Mouse (Mus musculus) skeletal muscle tissue, adult 2 months (tissue): ENCODE data around the gene Des.

Source experiments
- DNase-seq: peaks from one replicate; pipeline ENCODE4 v3.0.0-alpha.2; 2012; ENCODE audit warnings: low read depth, low spot score

Gene Des

GRCm38 (mm10) chr1:75360112-75361031 is at the start of gene Des:
Gene Des (plus strand): TSS chr1:75360329.
- peak; percentile 96 for DNase-seq

GRCm38 (mm10) chr1:75311694-75312093 is 48.4 kb upstream of the Des start:
- no peak for DNase-seq

- no peak for DNase-seq
Measured at GRCm38 (mm10) chr1:75315011-75315410, 45.1 kb upstream of the Des start.

DNA sequence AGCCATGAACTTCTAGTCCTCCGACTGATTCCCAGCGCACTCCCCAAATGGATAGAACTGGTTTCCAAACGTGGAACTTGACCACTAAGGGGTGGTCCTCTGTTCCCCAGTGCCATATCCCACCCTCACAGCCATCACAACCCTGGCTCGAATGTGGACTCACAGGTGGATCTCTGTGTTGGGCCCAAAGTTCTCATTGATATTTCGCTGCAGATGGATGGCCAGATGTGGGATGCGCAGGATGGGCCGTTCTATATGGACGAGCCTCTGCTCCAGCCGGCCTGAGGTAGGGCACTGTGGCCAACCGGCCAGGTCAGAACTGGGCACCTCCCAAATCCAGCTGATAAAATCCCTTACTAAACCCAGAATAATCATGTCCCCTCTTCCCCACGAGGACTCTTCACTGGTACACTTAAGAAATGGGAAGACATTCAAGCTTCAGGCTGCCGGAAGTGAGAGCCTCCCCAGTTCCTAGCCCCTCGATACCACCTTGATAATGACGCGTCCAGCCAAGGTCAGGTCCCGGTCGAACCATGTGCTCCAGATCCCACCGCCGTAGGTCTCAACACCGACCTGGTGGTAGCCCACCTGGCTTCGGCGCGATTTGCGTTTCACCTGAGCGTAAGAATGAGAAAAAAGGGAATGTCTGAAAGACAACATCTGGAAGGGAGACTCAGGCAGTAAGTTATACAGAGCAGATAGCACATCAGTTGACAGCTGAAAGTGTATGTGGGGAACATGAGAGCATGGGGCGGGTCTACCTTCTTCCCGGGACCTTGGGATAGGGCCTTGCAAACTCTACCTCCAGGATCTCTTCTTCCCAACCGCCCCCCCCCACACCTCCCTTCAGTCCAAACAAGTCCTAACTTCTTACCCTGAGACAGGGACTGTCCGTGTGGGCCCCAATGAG is 44.4 kb upstream of the Des start:
- DNase-seq, result no peak

- peak; percentile 75 for DNase-seq
Measured at GRCm38 (mm10) chr1:75316861-75317240, 43.3 kb upstream of the Des start.

GRCm38 (mm10) chr1:75317241-75318201 is 42.6 kb upstream of the Des start, which contains the start of gene Dnpep:
Gene Dnpep (minus strand): TSS chr1:75317990.
- DNase-seq, result peak; percentile 100

- no peak for DNase-seq
Measured at GRCm38 (mm10) chr1:75318301-75318700, 41.8 kb upstream of the Des start.

DNA sequence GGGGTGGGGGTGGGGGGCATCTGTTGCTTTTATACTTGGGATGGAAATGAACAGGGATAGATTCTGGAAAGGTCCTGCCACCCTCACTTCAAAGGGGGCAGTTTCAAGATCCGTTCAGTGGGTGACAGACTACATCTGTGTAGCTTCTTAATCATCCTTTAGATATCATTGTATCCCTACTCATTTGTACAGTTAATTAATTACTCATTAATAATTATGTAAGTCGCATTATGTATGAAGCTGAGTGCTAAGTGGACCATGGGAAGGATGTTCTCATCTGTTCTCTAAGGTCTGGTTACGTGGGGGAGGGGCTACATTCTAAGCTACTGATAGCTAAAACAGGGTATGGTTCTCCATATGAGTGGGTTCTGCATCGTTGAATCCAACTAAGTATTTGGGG is 41.4 kb upstream of the Des start:
- DNase-seq, result no peak

DNA sequence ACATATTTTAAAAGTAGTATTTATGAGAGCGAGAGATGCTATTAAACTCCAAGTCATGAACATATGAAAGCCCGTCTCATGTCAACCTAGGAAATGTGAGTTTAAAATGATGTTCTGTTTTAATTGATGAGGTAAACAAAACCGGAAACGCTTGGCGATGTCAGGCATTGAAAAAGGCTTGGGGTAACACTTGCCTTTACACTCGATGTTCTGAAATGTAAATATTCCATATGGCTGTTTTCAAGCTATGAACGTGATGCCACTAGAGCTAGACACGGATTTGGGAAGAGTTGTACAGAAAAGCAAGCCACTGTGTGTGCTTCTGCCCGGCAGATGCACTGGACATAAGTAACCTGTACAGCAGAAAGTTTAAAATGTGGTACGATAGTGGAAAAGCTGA is 41.0 kb upstream of the Des start:
- DNase-seq, result no peak

GRCm38 (mm10) chr1:75327461-75327860 is 32.7 kb upstream of the Des start:
- no peak for DNase-seq

- DNase-seq, result no peak
Measured at GRCm38 (mm10) chr1:75331271-75331670, 28.9 kb upstream of the Des start.

GRCm38 (mm10) chr1:75336461-75336860 is 23.7 kb upstream of the Des start:
- DNase-seq, result no peak

DNA sequence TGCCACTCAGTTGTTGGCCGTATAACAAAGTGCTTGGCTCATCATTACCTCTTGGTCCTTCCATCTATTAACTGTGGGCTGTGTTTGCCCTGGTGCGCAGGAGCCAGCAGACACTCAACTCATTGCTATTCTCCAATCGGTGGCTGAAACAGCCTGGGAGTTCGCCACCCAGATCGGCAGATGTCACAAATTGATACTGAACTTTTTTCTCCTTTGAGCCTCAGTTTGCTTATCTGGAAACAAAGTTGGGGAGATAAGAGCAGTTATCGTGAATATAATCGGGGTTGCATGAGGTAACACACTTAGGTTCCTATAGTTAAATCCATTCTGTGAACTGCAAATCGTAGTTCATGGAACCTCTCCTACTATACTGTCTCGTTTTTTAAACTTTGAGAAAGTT is 23.0 kb upstream of the Des start:
- DNase-seq, result no peak

GRCm38 (mm10) chr1:75338091-75338694 is 21.9 kb upstream of the Des start:
- no peak for DNase-seq

- DNase-seq, result no peak
Measured at GRCm38 (mm10) chr1:75339337-75339736, 20.8 kb upstream of the Des start.

DNA sequence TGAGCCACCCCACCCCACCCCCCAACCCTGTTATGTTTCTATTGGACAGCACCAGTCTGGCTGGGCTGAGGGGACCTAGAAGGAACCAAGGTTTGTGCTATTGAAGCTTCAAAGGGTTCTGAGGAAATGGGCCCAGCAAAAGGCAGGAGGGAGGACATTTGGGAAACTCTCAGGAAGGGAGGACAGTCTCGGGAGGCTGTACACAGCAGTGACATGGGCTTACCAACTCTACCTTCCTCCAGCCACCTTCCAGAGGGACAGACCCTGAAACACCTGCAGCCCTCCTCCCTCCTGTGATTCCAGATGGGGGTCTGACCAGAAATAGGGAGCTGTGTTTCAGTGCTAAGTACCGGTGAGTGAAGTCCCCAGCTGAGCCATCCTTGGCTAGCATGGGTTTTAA is 19.6 kb upstream of the Des start:
- DNase-seq, result no peak

DNA sequence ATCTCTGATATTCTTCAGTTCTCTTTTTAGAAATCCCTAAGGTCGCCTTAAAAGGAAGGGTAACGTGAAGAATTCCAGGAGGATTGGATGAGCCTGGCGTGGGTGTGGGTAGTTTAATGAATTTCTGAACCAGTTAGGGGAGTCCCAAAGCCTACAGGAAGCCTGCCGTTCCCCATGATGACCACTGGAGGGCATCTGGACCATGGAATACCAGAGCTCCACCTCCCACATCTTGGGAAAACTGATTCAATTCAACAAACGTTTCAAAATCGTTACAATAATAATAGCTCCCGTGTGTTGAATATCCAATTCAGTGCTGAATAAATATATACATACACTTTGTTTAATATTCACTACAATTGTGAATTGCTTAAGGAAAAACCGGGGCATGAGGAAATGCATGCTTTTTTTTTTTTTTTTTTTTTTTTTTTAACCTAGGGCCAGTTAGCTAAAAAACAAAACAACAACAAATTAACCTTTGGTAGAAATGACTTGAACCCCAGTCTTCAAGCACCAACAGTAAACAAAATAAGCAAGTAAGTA is 17.2 kb upstream of the Des start:
- peak; percentile 72 for DNase-seq

- DNase-seq, result peak; percentile 88
Measured at GRCm38 (mm10) chr1:75344291-75345035, 15.7 kb upstream of the Des start.

- DNase-seq, result peak; percentile 84
Measured at GRCm38 (mm10) chr1:75345036-75345935, 14.8 kb upstream of the Des start.
